Mouse (Mus musculus): ENCODE measurements around the gene Zfp791. TPM values are rescaled to one million over a fixed set of nuclear protein-coding genes. Genes with fewer than 3 reads are reported as not detected.

Gene Zfp791
- under 1 TPM in 1 of 2 experiments, not detected in 1; 0.05 TPM for polyA plus RNA-seq (2012; fragmentation: generic; extraction: Trizol)

GRCm38 (mm10) chr8:85122995-85123394, at the start of gene Zfp791:
TSS of gene Zfp791 (minus strand) at chr8:85123095.

GRCm38 (mm10) chr8:85151624-85152023, 28.7 kb upstream of the Zfp791 start, which contains the start of gene Cks1brt:
TSS of gene Cks1brt (plus strand) at chr8:85151924.

GRCm38 (mm10) chr8:85083108-85083813, 39.6 kb downstream of the Zfp791 start, which contains the start of gene Man2b1:
TSS of gene Man2b1 (plus strand) at chr8:85083270.

GRCm38 (mm10) chr8:85081216-85081555, 41.7 kb downstream of the Zfp791 start, which contains the start of gene Wdr83:
TSS of gene Wdr83 (minus strand) at chr8:85081306.

GRCm38 (mm10) chr8:85080532-85081215, 42.2 kb downstream of the Zfp791 start, which contains the start of gene Wdr83os:
TSS of gene Wdr83os (plus strand) at chr8:85080740.

GRCm38 (mm10) chr8:85071514-85072281, 51.2 kb downstream of the Zfp791 start, which contains the start of gene Dhps:
TSS of gene Dhps (plus strand) at chr8:85071757.

GRCm38 (mm10) chr8:85067982-85068381, 54.9 kb downstream of the Zfp791 start, which contains the start of gene Gm5741:
TSS of gene Gm5741 (minus strand) at chr8:85067982.

GRCm38 (mm10) chr8:85059879-85060616, 62.8 kb downstream of the Zfp791 start, which contains the start of gene Fbxw9:
TSS of gene Fbxw9 (plus strand) at chr8:85060055.

Other genes with a start within 250 kb of the Zfp791 start
- 10 to 100 TPM in 1 of 2 experiments, 1 to 10 TPM in 1; 4.6 to 16.7 TPM for gene Gcdh, start 229.2 kb downstream of the Zfp791 start, polyA plus RNA-seq (2012; fragmentation: generic; extraction: Trizol)
- gene Klf1, start 221.2 kb downstream of the Zfp791 start, polyA plus RNA-seq (2012; fragmentation: generic; extraction: Trizol), result under 1 TPM; 0.08 to 0.27 TPM
- gene Dnase2a, start 214.5 kb downstream of the Zfp791 start, polyA plus RNA-seq (2012; fragmentation: generic; extraction: Trizol), result 10 to 100 TPM; 11.5 to 17.3 TPM
- under 1 TPM in 1 of 2 experiments, not detected in 1; 0.06 TPM for gene Mast1, start 185.7 kb downstream of the Zfp791 start, polyA plus RNA-seq (2012; fragmentation: generic; extraction: Trizol)
- under 1 TPM in 1 of 2 experiments, not detected in 1; 0.05 TPM for gene Rtbdn, start 176.1 kb downstream of the Zfp791 start, polyA plus RNA-seq (2012; fragmentation: generic; extraction: Trizol)
- not detected for gene Gm49661, start 153.7 kb downstream of the Zfp791 start, polyA plus RNA-seq (2012; fragmentation: generic; extraction: Trizol)
- gene Prdx2, start 153.5 kb downstream of the Zfp791 start, polyA plus RNA-seq (2012; fragmentation: generic; extraction: Trizol), result 100 to 1,000 TPM; 723 to 905 TPM
- 100 to 1,000 TPM in 1 of 2 experiments, 10 to 100 TPM in 1; 85.1 to 248 TPM for gene Rnaseh2a, start 153.3 kb downstream of the Zfp791 start, polyA plus RNA-seq (2012; fragmentation: generic; extraction: Trizol)
- 10 to 100 TPM; 27.0 to 43.6 TPM for gene Junb, start 144.4 kb downstream of the Zfp791 start, polyA plus RNA-seq (2012; fragmentation: generic; extraction: Trizol)
- 1 to 10 TPM; 2.4 to 5.2 TPM for gene Hook2, start 132.5 kb downstream of the Zfp791 start, polyA plus RNA-seq (2012; fragmentation: generic; extraction: Trizol)
- gene Best2, start 108.6 kb downstream of the Zfp791 start, polyA plus RNA-seq (2012; fragmentation: generic; extraction: Trizol), result under 1 TPM in 1 of 2 experiments, not detected in 1; 0.17 TPM
- gene Asna1, start 97.8 kb downstream of the Zfp791 start, polyA plus RNA-seq (2012; fragmentation: generic; extraction: Trizol), result 100 to 1,000 TPM; 150 to 247 TPM
- gene Trir, start 96.3 kb downstream of the Zfp791 start, polyA plus RNA-seq (2012; fragmentation: generic; extraction: Trizol), result 100 to 1,000 TPM; 205 to 250 TPM
- gene Tnpo2, start 86.2 kb downstream of the Zfp791 start, polyA plus RNA-seq (2012; fragmentation: generic; extraction: Trizol), result 10 to 100 TPM in 1 of 2 experiments, 1 to 10 TPM in 1; 8.0 to 41.1 TPM
- 10 to 100 TPM; 11.0 to 31.1 TPM for gene Fbxw9, start 63.0 kb downstream of the Zfp791 start, polyA plus RNA-seq (2012; fragmentation: generic; extraction: Trizol)
- gene Gm5741, start 55.1 kb downstream of the Zfp791 start, polyA plus RNA-seq (2012; fragmentation: generic; extraction: Trizol), result under 1 TPM in 1 of 2 experiments, not detected in 1; 0.48 TPM
- 100 to 1,000 TPM in 1 of 2 experiments, 10 to 100 TPM in 1; 51.7 to 147 TPM for gene Dhps, start 51.3 kb downstream of the Zfp791 start, polyA plus RNA-seq (2012; fragmentation: generic; extraction: Trizol)
- gene Wdr83os, start 42.4 kb downstream of the Zfp791 start, polyA plus RNA-seq (2012; fragmentation: generic; extraction: Trizol), result 100 to 1,000 TPM; 149 to 151 TPM
- 10 to 100 TPM; 14.8 to 25.8 TPM for gene Wdr83, start 41.8 kb downstream of the Zfp791 start, polyA plus RNA-seq (2012; fragmentation: generic; extraction: Trizol)
- 10 to 100 TPM in 1 of 2 experiments, 1 to 10 TPM in 1; 6.8 to 20.5 TPM for gene Man2b1, start 39.8 kb downstream of the Zfp791 start, polyA plus RNA-seq (2012; fragmentation: generic; extraction: Trizol)
- not detected for gene Cks1brt, start 28.8 kb upstream of the Zfp791 start, polyA plus RNA-seq (2012; fragmentation: generic; extraction: Trizol)
- gene Olfr371, start 102.9 kb upstream of the Zfp791 start, polyA plus RNA-seq (2012; fragmentation: generic; extraction: Trizol), result not detected
- 10 to 100 TPM in 1 of 2 experiments, 1 to 10 TPM in 1; 3.6 to 16.9 TPM for gene Orc6, start 176.5 kb upstream of the Zfp791 start, polyA plus RNA-seq (2012; fragmentation: generic; extraction: Trizol)
- 10 to 100 TPM in 1 of 2 experiments, 1 to 10 TPM in 1; 2.3 to 20.5 TPM for gene Vps35, start 176.7 kb upstream of the Zfp791 start, polyA plus RNA-seq (2012; fragmentation: generic; extraction: Trizol)